Mouse (Mus musculus) limb, embryonic 13.5 days (tissue): ENCODE measurements around the gene Map2k1. TPM values are rescaled to one million over a fixed set of nuclear protein-coding genes. Genes with fewer than 3 reads are reported as not detected.
"Not testable (repeated sequence)": the region's sequence is repeated elsewhere in the genome, so short reads cannot be mapped to it uniquely, and the experiment has no call there.

Source experiments
- ATAC-seq: fragments of 200-750 bp; cut with Nextera tagmentation; 2 replicates; pipeline ENCODE4 v1.8.0; 2017; ENCODE audit warnings: low read depth, moderate number of reproducible peaks, moderate TSS enrichment; ENCODE audit not compliant: low FRiP score
- H3K27ac ChIP-seq: fragments of 300-500 bp; sonication (generic); 2 replicates; pipeline ENCODE4 v1.5.1; 2015; ENCODE audit warnings: inconsistent platforms, mild to moderate bottlenecking, moderate library complexity
- H3K27me3 ChIP-seq: fragments of 300-500 bp; sonication (generic); 2 replicates; pipeline ENCODE4 v1.6.1; 2015; ENCODE audit warnings: mild to moderate bottlenecking, inconsistent platforms
- H3K36me3 ChIP-seq: fragments of 300-500 bp; sonication (generic); 2 replicates; pipeline ENCODE4 v1.6.1; 2015; ENCODE audit warnings: inconsistent platforms, mild to moderate bottlenecking, moderate library complexity
- H3K4me1 ChIP-seq: fragments of 300-500 bp; sonication (generic); 2 replicates; pipeline ENCODE4 v1.6.1; 2015; ENCODE audit warnings: inconsistent platforms
- H3K4me2 ChIP-seq: fragments of 300-500 bp; sonication (generic); replicated peaks from 2 replicates; pipeline ENCODE4 v1.6.1; 2015; ENCODE audit warnings: inconsistent platforms, mild to moderate bottlenecking, moderate library complexity
- H3K4me3 ChIP-seq: fragments of 300-500 bp; sonication (generic); 2 replicates; pipeline ENCODE4 v1.5.1; 2015; ENCODE audit warnings: moderate library complexity, mild to moderate bottlenecking, inconsistent platforms
- H3K9ac ChIP-seq: fragments of 300-500 bp; sonication (generic); 2 replicates; pipeline ENCODE4 v1.6.1; 2015; ENCODE audit warnings: mild to moderate bottlenecking, inconsistent platforms
- H3K9me3 ChIP-seq: fragments of 300-500 bp; sonication (generic); 2 replicates; pipeline ENCODE4 v1.6.1; 2016; ENCODE audit warnings: inconsistent platforms
- WGBS: fragments of 180-500 bp; shearing (Covaris S2); methylation state at CpG from one replicate; pipeline ENCODE4 v1.1.7; 2015; 5-methylcytosine and 5-hydroxymethylcytosine counted together
- polyA plus RNA-seq: library from polyadenylated mRNA; unstranded; fragments of >200 nt; fragmentation: Nextera tagmentation; extraction: Ambion mirVana; gene quantifications from 2 replicates; pipeline ENCODE4 v1.2.1, GENCODE M21; 2015

The Map2k1 gene
- 79.0 and 80.1 TPM in 2 replicates for polyA plus RNA-seq

DNA sequence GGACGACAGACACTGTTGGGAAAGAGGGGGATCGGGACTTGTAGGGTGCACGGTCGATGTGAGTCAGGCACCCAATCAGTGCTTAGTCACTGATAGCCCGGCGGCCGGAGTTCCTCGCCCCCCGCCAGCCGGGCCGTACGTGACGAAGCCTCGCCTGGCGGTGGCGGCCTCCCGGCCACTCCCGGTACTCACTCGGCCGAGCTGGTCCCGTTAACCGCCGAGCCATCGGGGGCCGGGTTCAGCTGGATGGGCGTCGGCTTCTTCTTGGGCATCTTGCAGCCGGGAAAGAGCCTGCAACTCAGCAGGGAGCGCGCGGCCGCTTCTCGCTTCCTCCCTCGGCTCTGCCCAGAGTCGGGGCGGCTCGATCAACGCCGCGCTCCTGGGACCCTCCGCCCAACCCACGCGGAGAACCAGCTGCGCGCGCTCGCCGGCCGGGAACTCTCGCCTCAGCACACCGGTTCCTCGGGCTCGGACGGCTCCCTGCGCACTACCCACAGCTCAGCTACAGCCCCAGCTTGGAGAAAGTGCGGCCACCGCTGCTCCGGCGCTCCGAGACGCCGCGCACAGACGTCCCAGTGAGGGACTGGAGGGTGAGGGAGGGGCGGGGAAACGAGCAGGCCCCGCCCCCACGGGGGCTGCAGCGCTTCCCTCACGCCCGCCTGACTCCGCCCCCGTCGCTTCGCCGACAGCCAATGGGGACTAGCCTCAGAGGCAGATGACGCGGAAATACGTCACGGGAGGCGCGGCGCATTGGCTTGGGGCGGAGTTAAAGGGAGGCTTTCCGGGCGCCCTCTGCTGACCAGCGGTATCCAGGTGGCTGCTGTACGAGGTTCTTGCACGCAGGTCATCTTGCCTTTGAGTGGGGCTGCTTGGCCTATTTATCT is at the start of gene Map2k1:
TSS of gene Map2k1 (minus strand) at position 611 of the 884 bp plus-strand sequence.
- H3K4me3 ChIP-seq = peak within 1 kb of the TSS; percentile 95
- H3K4me1 ChIP-seq = peaks cover 25% of the 10 kb centered on the region
- H3K36me3 ChIP-seq = peaks cover 6% of the 10 kb centered on the region; the same call in 1 of the 2 replicates
- H3K9me3 ChIP-seq = no peaks in the 10 kb centered on the region
- no peaks in the 10 kb centered on the region for H3K27me3 ChIP-seq
- peak within 1 kb of the TSS; percentile 93 for H3K27ac ChIP-seq
- H3K9ac ChIP-seq = peak within 1 kb of the TSS; percentile 94
- ATAC-seq = peak; percentile 99
- H3K4me2 ChIP-seq = peak within 1 kb of the TSS; percentile 78
- WGBS = under 1% methylated on average over 89 of the region's 89 CpGs

DNA sequence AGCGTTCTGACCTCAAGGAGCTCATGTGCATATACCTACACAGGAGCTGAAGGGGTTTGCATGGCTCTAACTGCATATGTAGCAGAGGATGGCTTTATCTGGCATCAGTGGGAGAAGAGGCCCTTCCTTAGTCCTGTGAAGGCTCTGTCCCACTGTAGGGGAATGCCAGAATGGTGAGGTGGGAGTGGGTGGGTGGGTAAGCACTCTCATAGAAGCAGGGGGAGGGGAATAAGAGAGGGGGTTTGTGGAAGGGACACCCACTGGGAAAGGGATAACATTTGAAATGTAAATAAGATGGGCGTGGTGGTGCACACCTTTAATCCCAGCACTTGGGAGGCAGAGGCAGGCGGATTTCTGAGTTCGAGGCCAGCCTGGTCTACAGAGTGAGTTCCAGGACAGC is 49.7 kb upstream of the Map2k1 start:
- ATAC-seq, H3K27ac ChIP-seq, H3K27me3 ChIP-seq, H3K4me3 ChIP-seq, H3K9ac ChIP-seq, H3K9me3 ChIP-seq, H3K4me2 ChIP-seq, H3K4me1 ChIP-seq: not testable (repeated sequence)
- H3K36me3 ChIP-seq = peaks cover 85% of the 10 kb centered on the region
- 92% methylated on average over 4 of the region's 4 CpGs for WGBS

DNA sequence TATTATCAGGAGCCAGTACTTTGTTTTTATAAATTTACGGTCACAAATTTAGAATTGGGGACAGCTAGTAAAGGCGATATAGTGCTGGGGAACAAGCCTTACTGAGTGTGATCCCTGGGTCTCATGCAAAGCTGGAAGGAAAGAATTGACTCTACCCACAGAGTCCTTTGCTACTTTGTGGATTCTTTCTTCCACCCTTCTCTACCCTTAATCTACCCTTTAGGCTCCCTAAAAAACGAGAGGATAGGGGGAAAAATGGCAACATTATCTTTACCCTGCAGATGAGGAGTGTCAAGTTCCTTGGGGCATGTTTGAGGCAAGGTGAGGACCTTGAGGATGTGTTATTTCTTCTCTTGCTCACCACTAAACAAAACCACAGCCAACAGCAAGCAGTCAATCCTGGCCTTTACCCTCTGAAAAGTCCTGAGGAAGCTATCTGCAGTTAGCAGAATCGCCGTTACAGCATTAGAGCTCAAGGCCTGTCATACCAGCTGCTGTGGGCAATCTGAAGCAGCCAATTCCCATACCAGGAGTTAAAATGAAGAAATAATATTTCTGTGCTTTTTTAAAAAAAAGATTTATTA is 29.1 kb upstream of the Map2k1 start:
- peak overlapping the region; percentile 96; the same call in 1 of the 2 replicates for H3K27ac ChIP-seq
- ATAC-seq = no peak
- 62% methylated on average over 5 of the region's 5 CpGs for WGBS

DNA sequence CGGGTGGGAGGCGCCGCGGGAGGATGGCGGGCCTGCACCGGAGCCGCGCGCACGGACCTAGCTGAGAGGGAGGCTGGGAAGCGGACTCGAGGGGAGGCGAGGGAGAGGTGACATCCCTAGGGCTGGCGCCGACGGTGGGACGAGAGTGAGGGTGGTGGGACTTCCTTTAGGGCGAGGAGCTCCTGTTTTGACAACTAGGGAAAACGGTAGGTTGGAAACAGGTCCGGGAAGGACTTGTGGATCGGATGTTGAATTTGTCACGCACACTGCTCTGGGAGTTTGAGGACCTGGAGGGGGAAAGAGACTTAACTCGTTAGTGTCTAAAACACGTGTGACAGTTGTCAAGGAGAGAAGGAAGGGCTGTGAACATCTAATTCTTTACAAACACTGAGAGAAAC is 28.3 kb upstream of the Map2k1 start:
- H3K9ac ChIP-seq = peak overlapping the region; percentile 96
- ATAC-seq = peak; percentile 85

More for the DNA sequence above, 29.1 kb upstream of the Map2k1 start:
- Histone ChIP-seq H3K27me3 (no peaks in the 10 kb centered on the region), H3K36me3 (peaks cover 15% of the 10 kb centered on the region), H3K4me1 (peaks cover 10% of the 10 kb centered on the region), H3K9me3 (no peaks in the 10 kb centered on the region), H3K4me2 (peak overlapping the region; percentile 73), H3K4me3 (peak overlapping the region; percentile 78), H3K9ac (peak overlapping the region; percentile 96)

DNA sequence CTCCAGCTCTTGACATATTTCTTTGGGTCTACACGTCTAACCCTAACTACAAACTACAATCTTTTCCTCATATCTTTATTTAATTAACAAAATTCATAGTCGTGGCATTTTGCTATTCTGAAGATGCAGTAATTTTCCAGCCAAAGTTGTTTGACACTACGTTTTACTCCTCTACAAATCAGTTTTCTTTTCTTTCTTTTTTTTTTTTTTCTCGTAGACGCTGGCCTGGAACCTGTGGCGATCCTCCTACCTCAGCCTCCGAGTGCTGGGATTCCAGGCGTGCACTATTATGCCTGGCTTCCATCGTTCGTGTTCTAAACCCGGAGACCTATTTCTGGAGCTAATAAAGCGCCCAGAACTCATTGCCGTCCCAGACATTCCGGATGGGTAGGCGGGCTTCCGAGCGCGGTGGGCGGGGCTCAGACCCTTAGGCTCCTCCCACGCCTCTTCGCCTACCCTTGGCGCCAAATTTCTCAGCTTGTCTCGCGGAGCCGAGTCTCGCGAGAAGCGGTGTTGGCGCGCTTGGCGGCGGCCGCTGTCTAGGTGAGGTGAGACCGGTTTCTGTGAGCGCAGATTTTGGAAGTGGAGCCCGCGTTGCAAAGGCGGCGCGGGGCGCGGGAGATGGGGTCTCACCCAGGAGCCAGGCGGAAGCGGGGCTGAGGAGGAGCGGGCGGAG is 27.8 kb upstream of the Map2k1 start, which contains the start of gene Tipin:
TSS of gene Tipin (plus strand) at position 477 of the 676 bp plus-strand sequence.
- H3K9ac ChIP-seq = peak within 1 kb of the TSS; percentile 96
- WGBS = 3% methylated on average over 46 of the region's 46 CpGs
- peak within 1 kb of the TSS; percentile 78 for H3K4me3 ChIP-seq
- peak within 1 kb of the TSS; percentile 96 for H3K27ac ChIP-seq
- ATAC-seq = peak; percentile 91
- peaks cover 8% of the 10 kb centered on the region; the same call in 1 of the 2 replicates for H3K36me3 ChIP-seq
- peak within 1 kb of the TSS; percentile 73 for H3K4me2 ChIP-seq
- H3K27me3 ChIP-seq = no peaks in the 10 kb centered on the region
- H3K4me1 ChIP-seq = peaks cover 10% of the 10 kb centered on the region
- H3K9me3 ChIP-seq = no peaks in the 10 kb centered on the region

More for the DNA sequence above, 28.3 kb upstream of the Map2k1 start:
- peaks cover 10% of the 10 kb centered on the region for H3K36me3 ChIP-seq
- H3K9me3 ChIP-seq = no peaks in the 10 kb centered on the region
- H3K4me2 ChIP-seq = peak overlapping the region; percentile 73
- H3K27ac ChIP-seq = peak overlapping the region; percentile 96
- under 1% methylated on average over 24 of the region's 24 CpGs for WGBS
- H3K27me3 ChIP-seq = no peaks in the 10 kb centered on the region
- H3K4me1 ChIP-seq = peaks cover 10% of the 10 kb centered on the region
- peak overlapping the region; percentile 78 for H3K4me3 ChIP-seq

DNA sequence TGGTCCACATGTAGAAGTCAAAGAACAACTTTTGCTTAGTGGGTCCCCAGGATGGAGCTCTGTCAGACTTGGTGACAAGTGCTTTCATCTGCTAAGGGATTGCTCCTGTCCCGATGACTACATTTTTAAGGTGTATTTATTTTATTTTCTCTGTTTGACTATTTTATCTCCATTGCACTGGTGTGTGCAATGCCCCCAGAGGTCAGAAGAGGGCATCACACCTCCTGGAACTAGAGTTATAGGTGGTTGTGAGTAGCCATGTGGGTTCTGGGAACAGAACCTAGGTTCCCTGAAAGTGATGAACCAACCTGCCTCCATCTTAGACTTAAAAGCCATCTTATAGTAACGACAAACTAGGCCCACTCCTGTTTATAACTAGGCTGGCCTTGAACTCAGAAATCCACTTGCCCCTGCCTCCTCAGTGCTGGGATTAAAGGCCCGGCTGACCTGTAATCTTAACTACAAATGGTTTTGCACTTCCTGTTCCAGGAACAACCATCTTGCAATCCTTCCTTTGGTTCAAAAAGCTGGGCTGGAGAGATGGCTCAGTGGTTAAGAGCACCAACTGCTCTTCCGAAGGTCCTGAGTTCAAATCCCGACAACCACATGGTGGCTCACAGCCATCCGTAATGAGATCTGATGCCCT is 25.4 kb upstream of the Map2k1 start:
- WGBS = 94% methylated on average over 6 of the region's 6 CpGs
- no peak for ATAC-seq
- H3K9ac ChIP-seq = no peak overlapping the region
- H3K9me3 ChIP-seq = no peaks in the 10 kb centered on the region
- no peaks in the 10 kb centered on the region for H3K27me3 ChIP-seq
- H3K4me2 ChIP-seq = no peak overlapping the region
- H3K36me3 ChIP-seq = no peaks in the 10 kb centered on the region
- H3K4me3 ChIP-seq = no peak overlapping the region
- no peak overlapping the region for H3K27ac ChIP-seq
- peaks cover 10% of the 10 kb centered on the region for H3K4me1 ChIP-seq

DNA sequence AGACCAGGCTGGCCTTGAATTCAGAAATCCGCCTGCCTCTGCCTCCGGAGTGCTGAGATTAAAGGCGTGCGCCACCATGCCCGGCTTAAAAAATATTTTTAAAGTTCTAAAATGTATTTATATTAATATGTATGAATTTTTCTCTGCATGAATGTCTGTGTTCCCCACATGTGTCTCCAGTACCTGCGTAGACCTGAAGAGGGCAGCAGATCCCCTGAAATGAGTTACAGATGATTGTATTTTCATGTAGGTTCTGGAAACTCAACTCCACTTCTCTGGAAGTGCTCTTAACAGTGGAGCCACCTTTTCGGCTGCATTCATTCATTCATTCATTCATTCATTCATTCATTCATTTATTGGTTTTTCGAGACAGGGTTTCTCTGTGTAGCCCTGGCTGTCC is 24.3 kb upstream of the Map2k1 start:
- Histone ChIP-seq H3K9ac (no peak overlapping the region), H3K27me3 (no peaks in the 10 kb centered on the region), H3K9me3 (no peaks in the 10 kb centered on the region), H3K4me3 (no peak overlapping the region), H3K4me1 (peaks cover 8% of the 10 kb centered on the region), H3K36me3 (no peaks in the 10 kb centered on the region), H3K4me2 (no peak overlapping the region), H3K27ac (no peak overlapping the region)
- whole genome bisulfite sequencing = 64% methylated on average over 8 of the region's 8 CpGs
- ATAC-seq = no peak

DNA sequence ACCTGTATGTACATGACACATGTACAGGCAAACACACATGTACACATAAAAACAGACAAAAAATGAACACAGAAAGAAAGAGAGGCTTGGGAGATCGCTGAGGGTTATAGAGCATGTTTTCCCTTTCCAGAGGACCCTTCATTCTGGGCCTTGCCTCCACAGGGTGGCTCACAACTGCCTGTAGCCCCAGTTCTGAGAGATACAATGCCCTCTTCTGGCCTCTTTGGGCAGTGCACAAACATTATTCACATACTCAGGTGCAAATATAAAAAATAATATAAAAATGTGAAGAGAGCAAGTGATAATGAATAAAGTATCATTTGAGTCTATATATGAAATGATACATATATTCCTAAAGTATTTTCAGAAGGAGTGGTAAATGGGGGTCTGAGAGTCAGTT is 21.5 kb upstream of the Map2k1 start:
- no peak overlapping the region for H3K9ac ChIP-seq
- no peak overlapping the region for H3K4me3 ChIP-seq
- H3K4me2 ChIP-seq = no peak overlapping the region
- no peaks in the 10 kb centered on the region for H3K36me3 ChIP-seq
- H3K27ac ChIP-seq = no peak overlapping the region
- 76% methylated on average over 1 of the region's 1 CpGs for WGBS
- no peaks in the 10 kb centered on the region for H3K27me3 ChIP-seq
- ATAC-seq = no peak
- H3K4me1 ChIP-seq = no peaks in the 10 kb centered on the region
- no peaks in the 10 kb centered on the region for H3K9me3 ChIP-seq

DNA sequence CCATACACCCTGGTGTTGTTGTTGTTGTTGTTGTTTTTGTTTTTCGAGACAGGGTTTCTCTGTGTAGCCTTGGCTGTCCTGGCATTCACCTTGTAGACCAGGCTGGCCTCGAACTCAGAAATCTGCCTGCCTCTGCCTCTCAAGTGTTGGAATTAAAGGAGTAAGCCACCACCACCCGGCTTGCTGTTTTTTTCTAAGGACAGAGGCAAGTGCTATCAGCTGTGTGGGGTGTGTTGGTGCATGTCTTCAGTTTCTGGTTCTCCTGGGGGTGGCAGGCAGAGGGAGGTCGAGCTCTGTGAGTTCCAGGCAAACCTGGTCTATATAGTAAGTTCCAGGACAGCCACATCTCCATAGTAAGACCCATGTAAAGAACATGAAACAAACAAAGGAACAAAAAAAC is 20.9 kb upstream of the Map2k1 start:
- 77% methylated on average over 4 of the region's 4 CpGs for WGBS
- no peak for ATAC-seq

DNA sequence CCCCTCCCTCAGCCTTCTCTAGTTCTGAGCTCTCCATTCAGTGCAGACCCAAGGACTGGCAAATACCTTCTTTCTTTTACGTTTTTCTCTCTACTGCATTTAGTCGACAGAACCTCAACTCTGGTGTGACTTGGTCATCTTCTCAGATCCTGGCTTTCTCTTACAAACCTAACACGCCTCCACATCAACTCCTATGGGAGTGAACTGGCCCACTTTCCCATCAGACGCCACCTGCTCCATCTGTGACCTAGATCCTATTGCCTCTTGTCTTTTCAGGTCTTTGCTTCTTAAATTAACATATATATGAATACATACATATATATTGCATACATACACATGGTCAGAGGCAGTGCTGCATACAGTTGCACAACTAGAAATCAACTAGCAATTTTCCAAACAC is 20.3 kb upstream of the Map2k1 start:
- Histone ChIP-seq H3K4me3 (no peak overlapping the region), H3K4me1 (no peaks in the 10 kb centered on the region), H3K27ac (no peak overlapping the region), H3K36me3 (no peaks in the 10 kb centered on the region), H3K27me3 (no peaks in the 10 kb centered on the region), H3K4me2 (no peak overlapping the region), H3K9ac (0 out of 2 replicates have a peak overlapping the region, but pooled peaks have one; percentile 13), H3K9me3 (no peaks in the 10 kb centered on the region)
- ATAC-seq = no peak
- WGBS = 58% methylated on average over 4 of the region's 4 CpGs

More for the DNA sequence above, 20.9 kb upstream of the Map2k1 start:
- no peak overlapping the region for H3K4me3 ChIP-seq
- no peaks in the 10 kb centered on the region for H3K9me3 ChIP-seq
- no peaks in the 10 kb centered on the region for H3K36me3 ChIP-seq
- no peaks in the 10 kb centered on the region for H3K27me3 ChIP-seq
- no peak overlapping the region for H3K27ac ChIP-seq
- no peaks in the 10 kb centered on the region for H3K4me1 ChIP-seq
- H3K4me2 ChIP-seq = no peak overlapping the region
- no peak overlapping the region for H3K9ac ChIP-seq

DNA sequence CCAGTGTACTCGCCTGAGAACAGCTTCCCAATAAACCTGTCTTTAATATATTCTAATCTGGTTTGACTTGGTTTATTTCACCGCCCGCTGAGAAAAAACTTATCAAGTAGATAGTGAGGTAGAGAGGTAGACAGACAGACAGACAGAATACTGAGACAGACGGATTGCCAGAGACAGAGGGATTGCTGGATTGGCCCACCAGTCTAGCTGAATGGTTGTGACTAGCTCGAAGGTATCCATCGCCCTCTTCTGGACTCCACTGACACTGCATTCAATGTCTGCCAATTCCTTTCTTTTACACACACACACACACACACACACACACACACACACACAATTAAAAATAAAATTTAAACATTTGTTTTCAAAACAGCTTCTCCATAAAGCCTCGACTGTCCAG is 19.2 kb upstream of the Map2k1 start:
- no peak overlapping the region for H3K27ac ChIP-seq
- H3K36me3 ChIP-seq = no peaks in the 10 kb centered on the region
- no peaks in the 10 kb centered on the region for H3K4me1 ChIP-seq
- no peak for ATAC-seq
- H3K9me3 ChIP-seq = no peaks in the 10 kb centered on the region
- 46% methylated on average over 7 of the region's 7 CpGs for WGBS
- no peak overlapping the region for H3K9ac ChIP-seq
- H3K4me2 ChIP-seq = no peak overlapping the region
- no peak overlapping the region for H3K4me3 ChIP-seq
- no peaks in the 10 kb centered on the region for H3K27me3 ChIP-seq
